Mouse (Mus musculus): ENCODE data around the gene Wdr82. TPM values are rescaled to one million over a fixed set of nuclear protein-coding genes. Genes with fewer than 3 reads are reported as not detected.

Gene Wdr82
- polyA plus RNA-seq (2015; fragmentation: Nextera tagmentation; extraction: Ambion mirVana), result 10.6 and 11.3 TPM in 2 replicates

DNA sequence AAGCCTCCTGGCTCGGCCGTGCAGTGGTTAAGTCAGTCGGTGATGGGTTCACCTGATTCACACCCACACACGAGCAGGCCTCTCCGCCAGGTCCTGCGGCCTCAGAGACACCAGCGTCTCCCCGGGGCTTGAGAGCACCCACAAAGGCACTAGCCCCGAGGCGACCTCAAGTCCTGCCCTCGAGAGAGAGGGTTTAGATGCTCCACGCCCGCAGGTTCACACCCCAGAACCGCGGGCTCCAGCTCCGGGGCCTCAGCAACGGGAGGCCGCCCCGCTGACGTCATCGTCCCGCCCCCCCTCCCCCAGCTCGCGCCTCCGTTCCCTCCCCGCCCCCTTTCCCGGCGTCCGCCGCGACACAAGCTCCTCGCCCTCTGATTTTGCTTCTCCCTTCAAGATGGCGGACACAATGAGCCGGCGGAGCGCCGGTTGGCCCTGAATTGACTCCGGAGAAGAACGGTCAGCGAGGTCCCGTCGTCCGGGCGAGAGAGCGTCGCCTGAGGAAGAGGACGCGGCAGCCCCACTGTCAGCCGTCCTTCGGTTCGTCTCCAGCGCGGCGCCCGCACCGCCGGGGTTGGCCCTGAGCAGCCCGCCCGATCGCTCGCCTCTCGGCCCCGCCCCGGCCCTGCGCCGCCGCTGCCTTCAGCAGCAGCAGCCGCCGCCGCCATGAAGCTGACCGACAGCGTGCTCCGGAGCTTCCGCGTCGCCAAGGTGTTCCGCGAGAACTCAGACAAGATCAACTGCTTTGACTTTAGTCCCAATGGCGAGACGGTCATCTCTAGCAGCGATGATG lies at the start of gene Wdr82:
Gene Wdr82 (plus strand): TSS at position 373 of the 790 bp plus-strand sequence.
- Histone ChIP-seq H3K36me3 (ENCODE audit: control insufficient read depth, insufficient read depth) (no peaks in the 10 kb centered on the region), H3K27me3 (replicated peaks; ENCODE audit: control insufficient read depth, insufficient read depth, low read length) (no peaks in the 10 kb centered on the region), H3K4me2 (replicated peaks; ENCODE audit: low read depth) (peak within 1 kb of the TSS; percentile 82), H3K4me3 (ENCODE audit: low read depth, low read length) (peak within 1 kb of the TSS; percentile 78), H3K9ac (ENCODE audit: low read depth, low read length) (peak within 1 kb of the TSS; percentile 93), H3K27ac (ENCODE audit: low read depth, low read length) (peak within 1 kb of the TSS; percentile 97), H3K9me3 (ENCODE audit: control insufficient read depth) (no peaks in the 10 kb centered on the region), H3K4me1 (replicated peaks; ENCODE audit: control insufficient read depth, insufficient read depth, low read length) (0 out of 2 replicates have a peak, but pooled peaks cover 19% of the 10 kb centered on the region)
- 1% methylated on average over 80 of the region's 81 CpGs for WGBS
- ATAC-seq, result peak; percentile 92
- TF ChIP-seq CTCF (IDR thresholded peaks at IDR 0.05; ENCODE audit: low read depth), result no peak

GRCm38 (mm10) chr9:106123599-106123998 lies 47.1 kb upstream of the Wdr82 start:
- TF ChIP-seq CTCF (IDR thresholded peaks at IDR 0.05; ENCODE audit: low read depth), result peak; percentile 82
- Histone ChIP-seq H3K9me3 (ENCODE audit: control insufficient read depth) (no peaks in the 10 kb centered on the region), H3K27me3 (replicated peaks; ENCODE audit: control insufficient read depth, insufficient read depth, low read length) (no peaks in the 10 kb centered on the region), H3K36me3 (ENCODE audit: control insufficient read depth, insufficient read depth) (no peaks in the 10 kb centered on the region), H3K9ac (ENCODE audit: low read depth, low read length) (no peak overlapping the region), H3K4me2 (replicated peaks; ENCODE audit: low read depth) (no peak overlapping the region), H3K4me1 (replicated peaks; ENCODE audit: control insufficient read depth, insufficient read depth, low read length) (no peaks in the 10 kb centered on the region), H3K27ac (ENCODE audit: low read depth, low read length) (no peak overlapping the region), H3K4me3 (ENCODE audit: low read depth, low read length) (no peak overlapping the region)
- ATAC-seq, result no peak
- 42% methylated on average over 4 of the region's 4 CpGs for WGBS

- Histone ChIP-seq H3K27me3 (replicated peaks; ENCODE audit: control insufficient read depth, insufficient read depth, low read length) (no peaks in the 10 kb centered on the region), H3K4me2 (replicated peaks; ENCODE audit: low read depth) (no peak overlapping the region), H3K27ac (ENCODE audit: low read depth, low read length) (no peak overlapping the region), H3K9ac (ENCODE audit: low read depth, low read length) (no peak overlapping the region), H3K9me3 (ENCODE audit: control insufficient read depth) (no peaks in the 10 kb centered on the region), H3K4me3 (ENCODE audit: low read depth, low read length) (no peak overlapping the region), H3K36me3 (ENCODE audit: control insufficient read depth, insufficient read depth) (no peaks in the 10 kb centered on the region), H3K4me1 (replicated peaks; ENCODE audit: control insufficient read depth, insufficient read depth, low read length) (no peaks in the 10 kb centered on the region)
- TF ChIP-seq CTCF (IDR thresholded peaks at IDR 0.05; ENCODE audit: low read depth), result no peak
- WGBS, result 58% methylated on average over 2 of the region's 2 CpGs
- no peak for ATAC-seq
Measured at GRCm38 (mm10) chr9:106126786-106127251, 43.9 kb upstream of the Wdr82 start.

DNA sequence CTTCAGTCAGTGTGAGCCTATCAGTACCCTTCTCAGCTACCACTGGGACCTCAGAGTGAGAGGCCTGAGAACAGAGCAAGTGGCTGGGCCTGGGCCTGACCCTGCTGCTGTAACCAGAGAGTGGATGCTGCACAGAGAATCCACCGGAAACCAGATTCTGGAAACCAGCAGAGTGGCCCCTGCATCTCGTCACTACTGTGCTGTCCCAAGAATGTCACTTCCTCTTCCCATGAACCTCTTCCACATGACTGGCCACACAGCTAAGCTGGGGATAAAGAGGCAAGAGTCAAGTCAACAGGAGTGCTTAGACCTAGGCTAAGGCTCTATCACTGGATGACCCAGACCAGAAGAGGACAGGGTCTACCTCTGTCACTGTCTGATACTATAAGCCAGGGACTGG lies 41.7 kb upstream of the Wdr82 start:
- H3K9me3 ChIP-seq (ENCODE audit: control insufficient read depth), result no peaks in the 10 kb centered on the region
- no peak overlapping the region for H3K9ac ChIP-seq (ENCODE audit: low read depth, low read length)
- 79% methylated on average over 2 of the region's 2 CpGs for WGBS
- no peak overlapping the region for H3K27ac ChIP-seq (ENCODE audit: low read depth, low read length)
- no peak for ATAC-seq
- no peak overlapping the region for H3K4me3 ChIP-seq (ENCODE audit: low read depth, low read length)
- no peak for TF ChIP-seq CTCF (IDR thresholded peaks at IDR 0.05; ENCODE audit: low read depth)
- H3K4me1 ChIP-seq (replicated peaks; ENCODE audit: control insufficient read depth, insufficient read depth, low read length), result no peaks in the 10 kb centered on the region
- no peaks in the 10 kb centered on the region for H3K36me3 ChIP-seq (ENCODE audit: control insufficient read depth, insufficient read depth)
- H3K27me3 ChIP-seq (replicated peaks; ENCODE audit: control insufficient read depth, insufficient read depth, low read length), result no peaks in the 10 kb centered on the region
- H3K4me2 ChIP-seq (replicated peaks; ENCODE audit: low read depth), result no peak overlapping the region

DNA sequence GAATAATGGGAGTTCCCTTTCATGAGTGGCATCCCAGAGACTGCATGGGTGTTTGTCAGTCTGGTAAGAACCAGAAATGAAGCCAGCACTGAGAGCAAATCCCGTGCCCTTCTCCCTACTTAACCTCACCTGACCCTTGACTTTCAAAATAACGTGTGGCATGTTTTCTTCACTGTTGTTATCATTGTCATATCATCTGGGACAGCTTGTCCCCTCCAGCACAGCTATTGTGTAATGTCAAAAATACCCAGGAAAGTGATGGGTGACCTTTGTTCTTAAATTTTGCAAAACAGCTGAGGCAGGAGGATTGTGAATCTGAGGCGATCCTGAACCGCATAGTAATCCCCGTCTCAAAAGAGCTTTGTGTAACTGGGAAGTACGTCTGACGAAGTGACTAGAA lies 40.5 kb upstream of the Wdr82 start:
- no peak for TF ChIP-seq CTCF (IDR thresholded peaks at IDR 0.05; ENCODE audit: low read depth)
- no peak for ATAC-seq
- Histone ChIP-seq H3K27me3 (replicated peaks; ENCODE audit: control insufficient read depth, insufficient read depth, low read length) (no peaks in the 10 kb centered on the region), H3K9me3 (ENCODE audit: control insufficient read depth) (no peaks in the 10 kb centered on the region), H3K36me3 (ENCODE audit: control insufficient read depth, insufficient read depth) (no peaks in the 10 kb centered on the region), H3K4me2 (replicated peaks; ENCODE audit: low read depth) (no peak overlapping the region), H3K4me1 (replicated peaks; ENCODE audit: control insufficient read depth, insufficient read depth, low read length) (no peaks in the 10 kb centered on the region), H3K9ac (ENCODE audit: low read depth, low read length) (no peak overlapping the region), H3K4me3 (ENCODE audit: low read depth, low read length) (no peak overlapping the region), H3K27ac (ENCODE audit: low read depth, low read length) (no peak overlapping the region)
- WGBS, result 81% methylated on average over 7 of the region's 7 CpGs

DNA sequence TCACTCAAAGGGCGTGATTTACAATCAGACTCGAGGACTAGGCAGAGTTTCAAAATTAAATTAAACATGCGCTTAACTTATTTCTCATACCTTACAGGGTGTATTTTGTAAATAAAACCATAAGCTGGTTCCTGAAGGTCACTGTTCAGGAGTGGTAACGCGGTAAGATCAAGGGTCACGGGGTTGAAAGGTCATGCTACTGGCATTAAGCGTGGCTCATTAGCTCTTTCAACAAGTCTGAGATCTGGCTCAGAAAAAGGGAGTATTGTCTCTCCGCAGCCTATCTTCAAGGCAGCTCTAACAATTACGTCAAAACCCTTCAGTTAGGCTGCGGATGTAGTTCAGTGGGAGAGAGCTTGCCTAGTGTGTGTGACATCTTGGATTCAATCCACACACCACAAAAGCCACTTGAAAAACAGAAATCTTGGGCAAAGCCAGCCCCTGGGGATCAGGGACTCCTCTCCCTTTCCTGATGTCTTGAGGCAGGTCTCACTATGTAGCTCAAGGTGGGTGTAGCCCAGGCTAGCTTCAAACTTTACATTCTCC lies 33.0 kb upstream of the Wdr82 start:
- Histone ChIP-seq H3K4me2 (replicated peaks; ENCODE audit: low read depth) (no peak overlapping the region), H3K9me3 (ENCODE audit: control insufficient read depth) (no peaks in the 10 kb centered on the region), H3K9ac (ENCODE audit: low read depth, low read length) (no peak overlapping the region), H3K4me1 (replicated peaks; ENCODE audit: control insufficient read depth, insufficient read depth, low read length) (no peaks in the 10 kb centered on the region), H3K27me3 (replicated peaks; ENCODE audit: control insufficient read depth, insufficient read depth, low read length) (no peaks in the 10 kb centered on the region), H3K36me3 (ENCODE audit: control insufficient read depth, insufficient read depth) (no peaks in the 10 kb centered on the region), H3K4me3 (ENCODE audit: low read depth, low read length) (no peak overlapping the region), H3K27ac (ENCODE audit: low read depth, low read length) (no peak overlapping the region)
- ATAC-seq, result no peak
- 74% methylated on average over 10 of the region's 10 CpGs for WGBS
- TF ChIP-seq CTCF (IDR thresholded peaks at IDR 0.05; ENCODE audit: low read depth), result no peak
